Mouse (Mus musculus): Measurements from ENCODE around the gene Prg4.

- no peak for TF ChIP-seq CTCF (IDR thresholded peaks at IDR 0.05; ENCODE audit: borderline replicate concordance, insufficient read depth, low read length)
- TF ChIP-seq POLR2A (IDR thresholded peaks at IDR 0.05; ENCODE audit: low read depth, low read length) = no peak
These were observed 2.3 kb downstream of the Prg4 start for GRCm38 (mm10) chr1:150463691-150464090.
